Mouse (Mus musculus) thymus, postnatal 10 days (tissue): Measurements from ENCODE around the gene Gins2.
A peak's percentile ranks its signal among the peaks of the same experiment; 100 is the strongest.

ENCODE experiments used
- DNase-seq, 2 experiments: peaks; one replicate each; pipeline ENCODE4 v3.0.0; 2021; ENCODE audit warnings: low spot score in 2 of 2

Gins2 gene

GRCm38 (mm10) chr8:120565151-120565711 lies 23.9 kb downstream of the Gins2 start:
- DNase-seq, result no peak

DNA sequence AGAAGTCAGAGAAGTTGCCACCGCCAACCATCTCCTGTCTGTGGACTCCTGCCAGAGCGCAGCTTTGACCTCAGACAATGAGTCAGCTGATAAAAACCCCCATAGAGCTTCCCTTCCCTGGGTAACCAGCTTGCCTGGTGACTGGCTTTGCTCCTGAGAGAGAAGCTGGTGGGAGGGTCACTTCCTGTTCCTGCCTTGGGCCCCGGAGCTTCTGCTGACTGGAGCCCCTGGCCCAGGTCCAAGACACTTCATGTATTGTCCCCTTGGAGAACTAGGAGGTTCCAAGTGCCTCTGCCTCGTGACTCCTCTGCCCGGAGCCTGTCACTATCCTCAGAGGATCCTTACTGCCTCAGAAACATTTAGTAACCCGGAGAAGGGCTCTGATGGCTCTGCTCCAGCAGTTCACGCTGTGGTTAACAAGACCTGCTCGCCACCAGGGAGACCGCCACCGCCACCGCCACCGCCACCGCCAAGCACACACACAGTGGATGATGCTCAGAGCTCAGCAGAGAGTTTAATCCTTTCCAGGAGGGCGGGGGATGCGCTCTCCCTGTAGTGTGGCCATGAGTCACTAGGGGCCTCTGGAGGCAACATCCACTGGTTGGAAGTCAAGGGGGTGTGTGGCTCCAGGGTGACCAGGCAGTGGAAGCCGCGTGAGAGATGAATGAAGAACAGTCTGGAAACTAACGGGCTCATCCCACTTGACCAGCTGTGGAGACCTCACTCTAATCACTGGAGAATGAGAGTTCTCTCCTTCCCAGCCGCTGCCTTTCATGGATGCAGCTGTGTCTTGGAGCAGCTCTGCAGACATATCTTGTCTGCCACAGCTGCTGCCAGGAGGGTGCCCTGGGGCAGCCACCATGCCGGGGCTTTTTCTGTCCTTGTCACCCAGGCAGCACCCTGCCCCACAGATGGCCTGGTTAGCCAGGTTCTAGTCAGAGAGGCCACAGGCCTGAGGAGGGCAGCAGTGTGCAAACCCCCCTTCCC lies 25.0 kb downstream of the Gins2 start:
- no peak for DNase-seq

DNA sequence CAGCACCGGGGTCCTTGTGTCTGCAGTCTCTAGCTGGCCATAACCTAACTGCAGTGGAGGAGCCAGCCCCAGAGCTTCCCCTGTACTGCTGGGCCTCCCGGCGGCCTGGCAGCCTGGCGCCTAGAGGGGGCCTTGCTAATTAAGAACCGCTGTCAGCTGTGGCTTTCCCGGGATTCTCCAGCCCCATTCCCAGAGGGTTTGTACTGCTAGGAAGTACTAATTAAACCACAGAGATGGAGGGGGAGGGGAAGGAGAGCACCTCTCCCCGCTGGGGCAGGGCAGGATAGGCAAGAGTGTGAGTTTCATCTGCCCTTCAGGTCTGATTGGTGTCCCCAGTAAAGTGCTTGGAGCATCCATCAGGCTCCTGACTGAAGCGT lies 25.8 kb downstream of the Gins2 start:
- DNase-seq, result no peak

GRCm38 (mm10) chr8:120562680-120563347 lies 26.3 kb downstream of the Gins2 start:
- DNase-seq, result no peak

- DNase-seq, result peak; percentile 46 to 70
These were observed 27.3 kb downstream of the Gins2 start for GRCm38 (mm10) chr8:120561539-120562435.

GRCm38 (mm10) chr8:120560535-120560934 lies 28.6 kb downstream of the Gins2 start:
- no peak for DNase-seq

- no peak for DNase-seq
These were observed 29.4 kb downstream of the Gins2 start for GRCm38 (mm10) chr8:120559654-120560053.

DNA sequence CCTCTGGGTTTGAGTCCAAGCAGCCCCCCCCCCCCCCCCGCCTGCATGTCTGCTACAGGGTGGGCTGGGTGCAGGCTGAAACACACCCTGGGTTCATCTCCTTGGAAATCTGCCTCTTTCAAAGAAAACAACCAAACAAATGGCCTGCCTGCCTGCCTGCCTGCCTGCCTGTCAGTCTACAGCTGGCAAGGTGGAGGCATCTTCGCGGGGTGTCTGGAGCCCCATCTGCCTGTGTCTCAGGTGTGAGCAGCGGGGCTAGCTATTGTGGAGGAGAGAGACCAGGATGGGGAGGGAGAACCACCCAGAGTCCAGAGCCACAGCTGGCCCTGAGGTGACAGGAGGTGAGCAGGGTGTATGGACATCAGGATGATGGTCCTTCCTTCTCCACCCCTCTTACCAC lies 30.9 kb downstream of the Gins2 start:
- no peak for DNase-seq

DNA sequence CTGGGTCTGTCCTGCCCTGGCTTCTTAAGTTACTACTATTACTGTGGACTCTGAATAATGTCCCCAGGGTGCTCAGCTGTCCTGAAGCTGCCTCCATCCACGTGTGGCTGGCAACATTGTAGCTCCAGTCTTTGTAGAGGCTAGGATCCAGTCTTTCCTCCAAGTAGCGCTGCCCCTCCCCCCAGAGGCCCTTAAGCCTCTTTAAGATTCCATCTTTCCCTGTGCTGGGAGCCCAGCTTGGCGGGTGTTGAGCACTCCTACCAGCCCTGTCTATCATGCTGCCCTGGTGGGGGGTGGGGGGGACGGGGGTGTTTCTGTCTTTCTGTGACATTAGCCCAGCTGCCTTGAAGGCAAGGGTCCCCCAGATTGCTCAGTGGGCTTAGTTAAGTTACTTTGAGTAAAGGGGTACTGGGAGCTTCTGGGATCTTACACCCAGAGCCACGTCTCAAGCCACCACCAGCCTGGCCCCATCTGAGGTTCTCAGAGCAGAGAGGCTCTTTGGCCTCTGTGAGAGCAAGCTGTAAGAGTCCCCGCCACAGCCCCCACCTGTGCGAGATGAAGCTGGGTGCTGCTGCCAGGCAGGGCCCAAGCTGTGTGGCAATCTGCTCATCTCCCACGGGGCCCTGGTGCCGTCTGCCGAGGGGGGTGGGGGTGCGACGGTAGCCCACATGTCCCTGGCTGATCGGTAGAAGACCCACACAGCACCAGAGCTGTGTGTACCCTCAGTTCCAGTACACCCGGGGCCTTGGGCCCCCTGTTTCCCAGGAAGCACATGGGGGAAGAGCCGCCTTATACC lies 31.7 kb downstream of the Gins2 start:
- DNase-seq, result peak; percentile 58

DNA sequence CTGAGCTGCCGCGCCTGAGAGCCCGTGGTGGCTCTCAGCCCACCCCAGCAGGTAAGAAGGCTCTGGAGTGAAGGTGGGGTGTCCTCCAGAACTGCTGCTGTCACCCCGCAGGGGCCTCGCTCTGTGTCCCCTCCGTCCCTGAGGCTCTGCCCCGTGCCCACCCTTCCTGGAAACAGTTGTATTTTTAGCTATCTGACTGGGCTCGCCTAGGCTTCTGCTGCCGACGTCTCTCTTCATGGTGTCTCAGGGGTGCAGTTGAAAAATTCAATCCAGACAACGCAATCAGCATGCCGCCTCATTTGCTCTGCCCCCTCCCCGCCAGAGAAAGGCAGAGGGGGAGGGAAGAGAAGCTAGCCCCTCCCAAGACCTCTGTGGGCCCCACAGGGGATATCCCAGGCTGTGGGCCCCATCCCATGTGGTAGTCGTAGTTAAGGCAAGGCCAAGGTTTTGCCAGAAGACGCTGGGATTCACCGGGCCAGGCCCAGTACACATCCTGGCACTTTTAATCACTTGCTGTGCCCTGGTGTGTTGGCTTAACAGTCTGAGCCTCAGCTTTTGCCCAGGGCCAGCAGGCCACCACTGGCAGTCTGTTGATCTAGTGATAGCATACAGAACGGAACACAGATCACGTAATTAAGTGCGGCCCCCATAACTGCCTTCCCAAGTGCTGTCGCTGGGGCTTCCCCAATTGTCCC lies 32.8 kb downstream of the Gins2 start:
- no peak for DNase-seq

DNA sequence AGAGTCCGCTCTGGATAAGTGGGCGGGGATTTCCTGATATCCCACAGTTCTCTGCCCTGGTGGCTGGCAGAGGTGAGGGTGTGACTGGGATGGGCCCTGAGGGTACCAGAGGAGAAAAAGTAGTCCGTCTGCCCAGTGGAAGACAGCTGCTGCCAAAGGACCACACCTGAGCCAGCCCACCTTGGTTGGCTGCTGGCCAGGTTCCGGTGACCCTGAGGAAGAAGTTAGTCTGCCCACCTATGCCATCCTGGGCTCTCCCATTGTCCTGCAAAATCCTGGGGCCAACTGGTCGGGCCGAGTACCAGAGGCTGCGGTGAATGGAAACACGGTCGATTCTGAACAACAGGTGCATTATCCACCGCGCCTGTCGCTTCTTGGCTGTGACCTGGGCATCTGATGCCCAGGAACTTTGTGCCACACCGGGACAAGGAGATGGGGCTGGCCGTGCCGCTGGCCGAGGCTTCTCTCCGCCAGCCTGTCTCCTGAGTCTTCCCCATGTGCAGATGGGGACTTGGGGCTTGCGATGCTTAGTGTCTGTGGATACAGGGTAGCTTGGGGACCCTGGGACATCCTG lies 34.6 kb downstream of the Gins2 start:
- DNase-seq, result no peak

DNA sequence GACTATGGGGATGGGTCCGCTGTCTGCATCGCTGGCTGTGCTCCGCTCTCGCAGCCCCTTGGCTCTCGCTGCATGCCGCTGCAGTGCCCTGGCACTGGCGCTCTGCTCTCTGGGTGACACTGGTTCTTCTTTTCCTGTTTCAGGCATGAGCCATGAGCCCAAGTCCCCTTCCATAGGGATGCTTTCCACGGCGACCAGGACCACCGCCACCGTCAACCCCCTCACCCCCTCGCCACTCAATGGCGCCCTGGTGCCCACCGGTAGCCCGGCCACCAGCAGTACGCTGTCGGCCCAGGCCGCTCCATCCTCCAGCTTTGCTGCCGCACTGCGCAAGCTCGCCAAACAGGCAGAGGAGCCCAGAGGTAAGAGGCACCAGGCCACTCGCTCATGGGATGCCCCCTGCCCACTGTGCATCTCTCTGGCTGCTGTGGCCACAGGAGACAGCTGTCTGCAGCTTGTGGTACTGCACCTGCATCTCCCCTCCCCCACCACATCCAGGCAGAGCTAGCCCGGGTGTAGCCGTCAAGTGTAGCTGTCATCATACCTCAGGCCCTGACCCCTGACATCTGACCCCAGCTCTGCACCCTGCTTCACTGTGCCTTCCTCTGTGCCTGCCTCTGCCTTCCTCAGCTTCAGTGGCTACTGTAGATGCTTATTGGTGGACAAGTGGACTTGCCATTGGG lies 35.5 kb downstream of the Gins2 start:
- DNase-seq, result peak; percentile 67 to 76

GRCm38 (mm10) chr8:120552509-120552908 lies 36.6 kb downstream of the Gins2 start:
- no peak for DNase-seq

DNA sequence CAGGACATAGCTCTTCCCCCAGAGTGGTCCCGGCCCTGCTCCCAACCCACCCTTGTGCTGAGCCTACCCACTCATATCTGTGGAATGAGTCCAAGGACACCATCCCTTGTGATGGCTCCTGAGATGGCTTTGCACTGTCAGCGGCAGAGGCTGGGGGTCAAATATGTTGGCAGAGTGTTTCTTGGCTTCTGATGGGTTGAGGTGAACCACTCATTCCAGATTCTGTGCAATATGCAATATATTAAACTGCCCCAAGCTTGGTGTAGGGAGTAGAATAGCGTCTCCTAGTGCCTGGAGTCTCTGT lies 37.5 kb downstream of the Gins2 start:
- no peak for DNase-seq

- DNase-seq, result peak in 1 of 2 experiments; percentile 32
These were observed 38.0 kb downstream of the Gins2 start for GRCm38 (mm10) chr8:120550937-120551676.

GRCm38 (mm10) chr8:120550430-120550829 lies 38.7 kb downstream of the Gins2 start:
- no peak for DNase-seq

DNA sequence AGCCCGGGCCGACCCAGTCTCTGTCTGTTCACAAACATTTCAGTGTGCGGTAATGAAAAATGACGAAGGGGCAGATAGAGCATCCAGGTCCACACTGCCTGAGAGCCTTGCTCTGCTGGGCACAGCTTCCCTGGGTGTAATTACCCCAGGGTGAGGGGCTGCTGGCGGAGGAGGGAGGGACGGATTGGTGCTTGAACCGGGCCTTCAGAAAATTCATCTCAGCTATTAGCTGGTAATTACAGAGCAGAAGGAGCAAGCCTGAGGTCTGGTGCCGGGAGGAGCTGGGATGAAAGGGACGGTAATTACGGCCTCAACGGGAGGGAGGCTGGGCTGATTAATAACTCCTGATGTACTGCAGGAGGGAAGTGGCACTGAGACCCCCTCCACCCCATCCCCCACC lies 39.2 kb downstream of the Gins2 start:
- no peak for DNase-seq

- DNase-seq, result no peak
These were observed 39.7 kb downstream of the Gins2 start for GRCm38 (mm10) chr8:120549321-120549921.
